ENCODE assay signal across 8 mouse cellular contexts in genomic region chr13:59822507-59823462, GRCm38 (mm10). TPM values are rescaled to one million over a fixed set of nuclear protein-coding genes. Genes with fewer than 3 reads are reported as not detected.
A peak's percentile ranks its signal among the peaks of the same experiment; 100 is the strongest.
DNase-seq lines count a peak whose midpoint lies in the region; ATAC-seq and TF ChIP-seq lines count a peak whose summit lies in the region.

Tut7 (minus strand) TSS chr13:59823147.

- peak; percentile 97 for ATAC-seq in embryonic facial prominence, embryonic 13.5 days (ENCODE audit: insufficient number of reproducible peaks, insufficient read depth, low FRiP score, low TSS enrichment, low read depth)
- ATAC-seq in limb, embryonic 13.5 days (ENCODE audit: low FRiP score, low read depth) = peak; percentile 96
- peak; percentile 96 for ATAC-seq in midbrain, embryonic 16.5 days

- peaks cover 10% of the 10 kb centered on the region for H3K36me3 ChIP-seq in embryonic facial prominence, embryonic 13.5 days
- peaks cover 27% of the 10 kb centered on the region for H3K36me3 ChIP-seq in heart, adult 2 months (ENCODE audit: control insufficient read depth, insufficient read depth, low read length)
- peaks cover 18% of the 10 kb centered on the region for H3K36me3 ChIP-seq in limb, embryonic 13.5 days
- 0 out of 2 replicates have a peak, but pooled peaks cover 2% of the 10 kb centered on the region for H3K36me3 ChIP-seq in midbrain, embryonic 16.5 days (ENCODE audit: control insufficient read depth, insufficient read depth, low read length)

- peaks cover 7% of the 10 kb centered on the region for H3K79me2 ChIP-seq in heart, adult 2 months (replicated peaks; ENCODE audit: control insufficient read depth, insufficient read depth, low read length)

- peak within 1 kb of the TSS; percentile 88 for H3K27ac ChIP-seq in embryonic facial prominence, embryonic 13.5 days
- peak within 1 kb of the TSS; percentile 99 for H3K27ac ChIP-seq in heart, adult 2 months
- H3K27ac ChIP-seq in limb, embryonic 13.5 days = peak within 1 kb of the TSS; percentile 93
- peak within 1 kb of the TSS; percentile 90 for H3K27ac ChIP-seq in midbrain, embryonic 16.5 days (ENCODE audit: low read length)

- peak; percentile 10; the same call in 1 of the 2 replicates for TF ChIP-seq CTCF in heart, adult 2 months (IDR thresholded peaks at IDR 0.05)

- WGBS in embryonic facial prominence, embryonic 13.5 days = under 1% methylated on average over 100 of the region's 100 CpGs
- under 1% methylated on average over 100 of the region's 100 CpGs for WGBS in heart, adult 2 months
- WGBS in limb, embryonic 13.5 days = under 1% methylated on average over 90 of the region's 100 CpGs
- under 1% methylated on average over 87 of the region's 100 CpGs for WGBS in midbrain, embryonic 16.5 days

- no peak; the same call in 1 of the 2 replicates for TF ChIP-seq EP300 in heart, adult 2 months (IDR thresholded peaks at IDR 0.05; ENCODE audit: insufficient read depth, low read depth, low read length)

- H3K9ac ChIP-seq in embryonic facial prominence, embryonic 13.5 days = peak within 1 kb of the TSS; percentile 89
- H3K9ac ChIP-seq in heart, adult 2 months (ENCODE audit: low read depth, low read length) = peak within 1 kb of the TSS; percentile 95
- peak within 1 kb of the TSS; percentile 92 for H3K9ac ChIP-seq in limb, embryonic 13.5 days
- peak within 1 kb of the TSS; percentile 91 for H3K9ac ChIP-seq in midbrain, embryonic 16.5 days (ENCODE audit: low read depth, low read length)

- H3K4me1 ChIP-seq in embryonic facial prominence, embryonic 13.5 days = peaks cover 34% of the 10 kb centered on the region
- H3K4me1 ChIP-seq in heart, adult 2 months (ENCODE audit: control insufficient read depth, insufficient read depth, low read length) = peaks cover 13% of the 10 kb centered on the region
- H3K4me1 ChIP-seq in limb, embryonic 13.5 days = peaks cover 39% of the 10 kb centered on the region
- peaks cover 40% of the 10 kb centered on the region for H3K4me1 ChIP-seq in midbrain, embryonic 16.5 days (ENCODE audit: control insufficient read depth, insufficient read depth, low read length)

- intact Hi-C loops in heart, adult 2 months (cut with DNase I) = loop anchor here (1.0 to 10.0 kb wide), 4 partner anchors 18 to 235 kb away; partner anchors contain the start of genes Agtpbp1, Golm1 and Naa35

- TF ChIP-seq POLR2A in heart, adult 2 months (IDR thresholded peaks at IDR 0.05; ENCODE audit: insufficient read depth, low read depth, low read length) = peak; percentile 83

- peak within 1 kb of the TSS; percentile 66 for H3K4me2 ChIP-seq in embryonic facial prominence, embryonic 13.5 days
- peak within 1 kb of the TSS; percentile 76 for H3K4me2 ChIP-seq in limb, embryonic 13.5 days (replicated peaks)
- peak within 1 kb of the TSS; percentile 86 for H3K4me2 ChIP-seq in midbrain, embryonic 16.5 days (ENCODE audit: low read length)

- DNase-seq in 3134 (ENCODE audit: extremely low read depth, insufficient read length, low spot score) = peak; percentile 95
- peak; percentile 95 to 96 for DNase-seq in adrenal gland, postnatal 36 days
- peak; percentile 95 to 97 for DNase-seq in heart, adult 2 months
- DNase-seq in kidney, adult 8-10 months = peak; percentile 93
- DNase-seq in spleen, postnatal 10 days (ENCODE audit: low spot score in 2 of 2) = peak; percentile 93 to 95

- H3K4me3 ChIP-seq in embryonic facial prominence, embryonic 13.5 days = peak within 1 kb of the TSS; percentile 84
- peak within 1 kb of the TSS; percentile 75 for H3K4me3 ChIP-seq in heart, adult 2 months
- H3K4me3 ChIP-seq in limb, embryonic 13.5 days = peak within 1 kb of the TSS; percentile 95
- peak within 1 kb of the TSS; percentile 97 for H3K4me3 ChIP-seq in midbrain, embryonic 16.5 days (ENCODE audit: low read depth, low read length)

- no peaks in the 10 kb centered on the region for H3K9me3 ChIP-seq in embryonic facial prominence, embryonic 13.5 days
- H3K9me3 ChIP-seq in limb, embryonic 13.5 days = no peaks in the 10 kb centered on the region
- no peaks in the 10 kb centered on the region for H3K9me3 ChIP-seq in midbrain, embryonic 16.5 days (replicated peaks; ENCODE audit: control insufficient read depth, low read length, poor library complexity, severe bottlenecking)

- no peaks in the 10 kb centered on the region for H3K27me3 ChIP-seq in embryonic facial prominence, embryonic 13.5 days
- H3K27me3 ChIP-seq in heart, adult 2 months (ENCODE audit: control insufficient read depth, insufficient read depth, low read length) = no peaks in the 10 kb centered on the region
- H3K27me3 ChIP-seq in limb, embryonic 13.5 days = no peaks in the 10 kb centered on the region
- no peaks in the 10 kb centered on the region for H3K27me3 ChIP-seq in midbrain, embryonic 16.5 days (ENCODE audit: control insufficient read depth, insufficient read depth, low read depth, low read length)

RNA-seq across cellular contexts. Expression of gene Tut7, which starts in this region (rescaled TPM):
- 10 to 100 TPM; 68.6 to 71.0 TPM for total RNA-seq in adrenal gland, postnatal 36 days (2021)
- polyA plus RNA-seq in embryonic facial prominence, embryonic 13.5 days (2015; fragmentation: Nextera tagmentation; extraction: Ambion mirVana) = 51.8 and 54.2 TPM in 2 replicates
- total RNA-seq in heart, adult 2 months (2021) = 10 to 100 TPM; 41.6 to 45.1 TPM
- polyA plus RNA-seq in heart, adult 2 months (2012; rRNA removed) = 10.3 and 16.3 TPM in 2 replicates
- 56.4 and 57.4 TPM in 2 replicates for polyA plus RNA-seq in limb, embryonic 13.5 days (2015; fragmentation: Nextera tagmentation; extraction: Ambion mirVana)
- 45.0 and 47.9 TPM in 2 replicates for polyA plus RNA-seq in midbrain, embryonic 16.5 days (2015; fragmentation: Nextera tagmentation; extraction: Ambion mirVana)

Comparison
In these comparisons a context has a peak if more than half of its experiments do, and no peak if none do; other contexts are left out.
1. Peak in every context shown above with its lines: DNase-seq, ATAC-seq, H3K4me3 ChIP-seq and H3K27ac ChIP-seq.